Mouse (Mus musculus) megakaryocyte, embryonic 14.5 days (primary cell): ENCODE results near the gene Bub3. TPM values are rescaled to one million over a fixed set of nuclear protein-coding genes. Genes with fewer than 3 reads are reported as not detected.

Experiments used
- H3K27me3 ChIP-seq: replicated peaks from 2 replicates; pipeline ENCODE3; 2012; ENCODE audit warnings: inconsistent platforms
- H3K36me3 ChIP-seq: replicated peaks from 2 replicates; pipeline ENCODE3; 2012; ENCODE audit warnings: low read length, inconsistent platforms, mixed read lengths
- H3K4me1 ChIP-seq: 2 replicates; pipeline ENCODE4 v1.6.1; 2012; ENCODE audit warnings: inconsistent platforms
- H3K4me3 ChIP-seq: replicated peaks from 2 replicates; pipeline ENCODE3; 2012; ENCODE audit warnings: moderate library complexity, mild to moderate bottlenecking, inconsistent platforms
- H3K9me3 ChIP-seq: 2 replicates; pipeline ENCODE4 v1.6.1; 2012; ENCODE audit warnings: inconsistent platforms
- FLI1 ChIP-seq: IDR thresholded peaks from 2 replicates; pipeline ENCODE4 v1.6.1; 2012; ENCODE audit warnings: low read length, inconsistent platforms, mixed read lengths
- GATA1 ChIP-seq: IDR thresholded peaks from 3 replicates; pipeline ENCODE4 v1.6.1; 2012; ENCODE audit warnings: mixed read lengths, low read length, inconsistent platforms, borderline replicate concordance
- polyA plus RNA-seq: library from polyadenylated mRNA; stranded (reverse); fragments of >175 nt; gene quantifications from 2 replicates; pipeline ENCODE4 v1.2.3, GENCODE M21; 2012; ENCODE audit warnings: low replicate concordance; ENCODE audit not compliant: insufficient read depth

The Bub3 gene
- polyA plus RNA-seq, 1 experiment = 51.6 TPM

- TF ChIP-seq FLI1 (no peak), GATA1 (no peak)
- H3K4me1 ChIP-seq = peaks cover 65% of the 10 kb centered on the region
- peaks cover 76% of the 10 kb centered on the region for H3K27me3 ChIP-seq
- H3K9me3 ChIP-seq = no peaks in the 10 kb centered on the region
- H3K4me3 ChIP-seq = no peak overlapping the region
- H3K36me3 ChIP-seq = no peaks in the 10 kb centered on the region
Measured at GRCm38 (mm10) chr7:131556116-131556515, 3.9 kb upstream of the Bub3 start.

- peaks cover 70% of the 10 kb centered on the region for H3K27me3 ChIP-seq
Measured at GRCm38 (mm10) chr7:131556541-131557271, 3.3 kb upstream of the Bub3 start.

GRCm38 (mm10) chr7:131557751-131558150 lies 2.3 kb upstream of the Bub3 start:
- peaks cover 60% of the 10 kb centered on the region for H3K27me3 ChIP-seq
- H3K4me3 ChIP-seq = no peak overlapping the region
- TF ChIP-seq FLI1 (no peak), GATA1 (no peak)
- peaks cover 11% of the 10 kb centered on the region for H3K36me3 ChIP-seq
- H3K4me1 ChIP-seq = peaks cover 62% of the 10 kb centered on the region
- no peaks in the 10 kb centered on the region for H3K9me3 ChIP-seq

More at GRCm38 (mm10) chr7:131556541-131557271, 3.3 kb upstream of the Bub3 start:
- H3K4me3 ChIP-seq = peak overlapping the region; percentile 78
- peaks cover under 1% of the 10 kb centered on the region for H3K36me3 ChIP-seq
- peaks cover 62% of the 10 kb centered on the region for H3K4me1 ChIP-seq
- H3K9me3 ChIP-seq = no peaks in the 10 kb centered on the region
- no peak for TF ChIP-seq FLI1
- TF ChIP-seq GATA1 = no peak

GRCm38 (mm10) chr7:131560697-131561042 lies 648 bp downstream of the Bub3 start:
- peaks cover 42% of the 10 kb centered on the region for H3K4me1 ChIP-seq
- peak overlapping the region; percentile 99 for H3K4me3 ChIP-seq
- H3K36me3 ChIP-seq = peaks cover 40% of the 10 kb centered on the region
- TF ChIP-seq FLI1 (no peak), GATA1 (no peak)
- no peaks in the 10 kb centered on the region for H3K9me3 ChIP-seq
- H3K27me3 ChIP-seq = peaks cover 31% of the 10 kb centered on the region

- TF ChIP-seq FLI1 (no peak), GATA1 (no peak)
- no peaks in the 10 kb centered on the region for H3K9me3 ChIP-seq
- H3K36me3 ChIP-seq = peaks cover 59% of the 10 kb centered on the region
- H3K4me1 ChIP-seq = no peaks in the 10 kb centered on the region
- H3K4me3 ChIP-seq = no peak overlapping the region
- H3K27me3 ChIP-seq = no peaks in the 10 kb centered on the region
Measured at GRCm38 (mm10) chr7:131575246-131575645, 15.2 kb downstream of the Bub3 start.

- Histone ChIP-seq H3K36me3 (no peaks in the 10 kb centered on the region), H3K27me3 (peaks cover 7% of the 10 kb centered on the region), H3K4me3 (no peak overlapping the region), H3K4me1 (peaks cover 3% of the 10 kb centered on the region; the same call in 1 of the 2 replicates), H3K9me3 (no peaks in the 10 kb centered on the region)
- no peak for TF ChIP-seq GATA1
- no peak for TF ChIP-seq FLI1
Measured at GRCm38 (mm10) chr7:131582178-131582577, 22.2 kb downstream of the Bub3 start.

- H3K36me3 ChIP-seq = no peaks in the 10 kb centered on the region
- H3K27me3 ChIP-seq = peaks cover 13% of the 10 kb centered on the region
- no peak for TF ChIP-seq GATA1
- TF ChIP-seq FLI1 = no peak
- no peaks in the 10 kb centered on the region for H3K9me3 ChIP-seq
- peaks cover 3% of the 10 kb centered on the region; the same call in 1 of the 2 replicates for H3K4me1 ChIP-seq
- H3K4me3 ChIP-seq = no peak overlapping the region
Measured at GRCm38 (mm10) chr7:131585551-131585950, 25.5 kb downstream of the Bub3 start.

- no peak overlapping the region for H3K4me3 ChIP-seq
- peaks cover 27% of the 10 kb centered on the region for H3K27me3 ChIP-seq
- H3K9me3 ChIP-seq = no peaks in the 10 kb centered on the region
- no peaks in the 10 kb centered on the region for H3K36me3 ChIP-seq
- no peak for TF ChIP-seq GATA1
- H3K4me1 ChIP-seq = no peaks in the 10 kb centered on the region
Measured at GRCm38 (mm10) chr7:131597779-131598482, 37.9 kb downstream of the Bub3 start.

- peaks cover 27% of the 10 kb centered on the region for H3K27me3 ChIP-seq
Measured at GRCm38 (mm10) chr7:131598483-131598824, 38.4 kb downstream of the Bub3 start.

GRCm38 (mm10) chr7:131602106-131602505 lies 42.1 kb downstream of the Bub3 start:
- no peaks in the 10 kb centered on the region for H3K9me3 ChIP-seq
- no peak for TF ChIP-seq GATA1
- no peak for TF ChIP-seq FLI1
- H3K27me3 ChIP-seq = peaks cover 32% of the 10 kb centered on the region
- no peak overlapping the region for H3K4me3 ChIP-seq
- H3K4me1 ChIP-seq = peaks cover 5% of the 10 kb centered on the region; the same call in 1 of the 2 replicates
- H3K36me3 ChIP-seq = no peaks in the 10 kb centered on the region

More at GRCm38 (mm10) chr7:131598483-131598824, 38.4 kb downstream of the Bub3 start:
- no peaks in the 10 kb centered on the region for H3K36me3 ChIP-seq
- no peaks in the 10 kb centered on the region for H3K9me3 ChIP-seq
- no peaks in the 10 kb centered on the region for H3K4me1 ChIP-seq
- H3K4me3 ChIP-seq = no peak overlapping the region
- TF ChIP-seq GATA1 (no peak), FLI1 (no peak)
